Mouse (Mus musculus) bone marrow macrophage, adult 2 months (primary cell): Measurements from ENCODE around the gene Pde4c. TPM values are rescaled to one million over a fixed set of nuclear protein-coding genes. Genes with fewer than 3 reads are reported as not detected.
A peak's percentile ranks its signal among the peaks of the same experiment; 100 is the strongest.

Experiments
- H3K27ac ChIP-seq: 2 replicates; pipeline ENCODE4 v1.5.1; 2012; ENCODE audit warnings: low read depth, low read length; ENCODE audit not compliant: insufficient read depth
- H3K4me1 ChIP-seq: 2 replicates; pipeline ENCODE4 v1.6.1; 2012; ENCODE audit warnings: low read length; ENCODE audit not compliant: control insufficient read depth, insufficient read depth
- H3K4me3 ChIP-seq: 2 replicates; pipeline ENCODE4 v1.5.1; 2012; ENCODE audit warnings: mild to moderate bottlenecking, low read length, moderate library complexity; ENCODE audit not compliant: insufficient read depth
- CTCF ChIP-seq: IDR thresholded peaks from 2 replicates; pipeline ENCODE4 v1.5.1; 2012; ENCODE audit warnings: low read depth, mild to moderate bottlenecking, low read length, moderate library complexity
- POLR2A ChIP-seq: IDR thresholded peaks from 2 replicates; pipeline ENCODE4 v1.6.1; 2012; ENCODE audit warnings: mild to moderate bottlenecking, low read depth, low read length, borderline replicate concordance
- polyA plus RNA-seq: library from polyadenylated mRNA; stranded (reverse); fragments of >200 nt; gene quantifications from 2 replicates; pipeline ENCODE4 v1.2.4, GENCODE M21; 2012; ENCODE audit not compliant: missing spikeins, insufficient read depth, insufficient read length

The Pde4c gene
- polyA plus RNA-seq, 1 experiment, result not detected

DNA sequence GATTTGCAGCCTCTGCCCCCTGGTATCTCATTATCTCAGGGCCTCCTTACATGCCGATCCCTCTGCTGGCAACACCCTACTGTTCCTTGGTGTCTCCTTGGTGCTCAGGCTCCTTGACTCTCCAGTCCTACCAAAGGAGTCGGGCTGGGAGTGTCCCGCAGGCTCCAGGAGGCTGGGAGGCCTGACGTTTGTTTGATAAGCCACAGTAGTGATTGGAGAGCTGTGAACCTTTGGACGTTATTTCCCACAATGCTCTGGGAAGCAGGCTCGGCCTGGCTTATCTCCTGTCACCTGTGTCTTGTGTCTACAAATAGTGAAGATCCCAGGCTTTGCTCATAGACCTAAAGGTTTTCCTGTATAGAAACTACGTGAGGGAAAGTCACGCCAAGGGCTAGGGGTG lies 40.5 kb downstream of the Pde4c start:
- TF ChIP-seq CTCF, result no peak
- TF ChIP-seq POLR2A, result no peak
- Histone ChIP-seq H3K4me1 (peaks cover 47% of the 10 kb centered on the region), H3K27ac (no peak overlapping the region), H3K4me3 (no peak overlapping the region)

DNA sequence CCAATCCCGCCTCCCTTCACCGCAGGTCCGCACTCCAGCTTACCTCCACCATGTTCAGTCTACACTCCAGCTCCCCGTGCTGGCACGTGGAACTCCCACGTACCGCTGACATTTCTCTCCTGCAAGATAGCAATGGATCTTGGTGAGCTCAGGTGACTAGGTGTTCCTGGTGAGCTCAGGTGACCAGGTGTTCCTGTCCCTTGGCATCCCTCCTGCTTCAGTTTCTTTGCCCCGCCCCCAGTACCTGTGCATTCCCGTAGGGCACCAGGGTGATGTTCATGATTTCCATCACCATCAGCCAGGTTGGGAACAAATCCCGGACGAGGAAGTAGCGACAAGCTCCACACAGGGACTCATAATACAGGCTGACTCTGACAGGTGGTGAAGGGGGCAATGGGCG lies 41.2 kb downstream of the Pde4c start:
- H3K27ac ChIP-seq, result no peak overlapping the region
- no peak for TF ChIP-seq POLR2A
- no peak for TF ChIP-seq CTCF
- H3K4me1 ChIP-seq, result peaks cover 45% of the 10 kb centered on the region
- peak overlapping the region; percentile 67 for H3K4me3 ChIP-seq

DNA sequence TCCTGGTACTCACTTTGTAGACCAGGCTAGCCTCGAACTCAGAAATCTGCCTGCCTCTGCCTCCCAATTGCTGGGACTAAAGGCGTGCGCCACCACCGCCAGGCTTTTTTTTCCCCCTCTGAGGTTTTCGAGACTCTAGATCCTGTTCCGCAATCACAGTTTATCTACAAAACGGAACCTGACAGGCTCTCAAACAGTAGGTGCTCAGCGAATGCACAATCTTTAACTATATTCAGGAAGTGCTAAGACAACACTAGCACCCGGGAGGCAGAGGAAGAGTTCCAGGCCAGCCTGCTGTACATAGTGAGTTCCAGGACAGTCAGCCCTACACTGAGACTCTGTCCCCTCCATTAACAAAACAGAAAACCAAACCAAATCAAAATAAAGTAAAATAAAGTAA lies 41.8 kb downstream of the Pde4c start:
- Histone ChIP-seq H3K4me1 (peaks cover 42% of the 10 kb centered on the region), H3K4me3 (peak overlapping the region; percentile 67)

DNA sequence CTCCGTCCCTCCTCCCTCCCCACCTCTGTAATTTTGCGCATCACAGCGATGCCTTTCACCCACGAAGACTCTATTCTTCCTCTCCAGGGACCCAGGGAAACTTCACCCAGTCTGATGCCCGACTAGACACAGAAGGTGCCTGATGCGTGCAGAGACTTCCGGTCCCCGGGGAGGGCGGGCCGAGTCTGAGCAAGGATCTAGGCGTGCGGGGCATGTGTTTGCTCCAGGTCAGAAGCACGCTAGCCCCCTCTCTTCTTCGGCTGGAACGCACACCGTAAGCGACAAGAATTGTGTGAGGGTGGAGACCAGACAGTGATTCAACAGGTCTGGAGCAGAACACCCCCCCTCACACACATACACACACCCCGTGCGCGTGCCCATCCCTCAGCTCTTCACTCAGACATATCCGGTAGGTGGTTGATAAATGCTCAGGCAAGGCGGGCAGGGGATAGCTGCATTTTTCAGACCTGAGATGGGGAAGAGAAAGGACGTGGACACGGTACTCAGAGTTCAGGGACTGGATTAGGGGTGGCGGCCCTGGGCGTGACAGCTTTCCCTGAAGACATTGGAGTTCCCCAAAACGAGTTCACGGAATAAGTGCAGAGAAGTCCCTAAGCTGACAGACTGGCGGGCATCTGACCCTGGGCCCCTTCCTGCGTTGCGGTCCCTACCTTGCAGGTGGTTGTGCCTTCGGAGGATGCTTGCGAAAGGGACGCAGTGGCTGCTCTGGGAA lies 42.5 kb downstream of the Pde4c start:
- Histone ChIP-seq H3K4me3 (peak overlapping the region; percentile 67), H3K4me1 (peaks cover 42% of the 10 kb centered on the region)
- TF ChIP-seq CTCF (no peak; the same call in 1 of the 2 replicates), POLR2A (no peak)

More for the DNA sequence above, 41.8 kb downstream of the Pde4c start:
- peak overlapping the region; percentile 76 for H3K27ac ChIP-seq
- no peak for TF ChIP-seq POLR2A
- no peak for TF ChIP-seq CTCF

DNA sequence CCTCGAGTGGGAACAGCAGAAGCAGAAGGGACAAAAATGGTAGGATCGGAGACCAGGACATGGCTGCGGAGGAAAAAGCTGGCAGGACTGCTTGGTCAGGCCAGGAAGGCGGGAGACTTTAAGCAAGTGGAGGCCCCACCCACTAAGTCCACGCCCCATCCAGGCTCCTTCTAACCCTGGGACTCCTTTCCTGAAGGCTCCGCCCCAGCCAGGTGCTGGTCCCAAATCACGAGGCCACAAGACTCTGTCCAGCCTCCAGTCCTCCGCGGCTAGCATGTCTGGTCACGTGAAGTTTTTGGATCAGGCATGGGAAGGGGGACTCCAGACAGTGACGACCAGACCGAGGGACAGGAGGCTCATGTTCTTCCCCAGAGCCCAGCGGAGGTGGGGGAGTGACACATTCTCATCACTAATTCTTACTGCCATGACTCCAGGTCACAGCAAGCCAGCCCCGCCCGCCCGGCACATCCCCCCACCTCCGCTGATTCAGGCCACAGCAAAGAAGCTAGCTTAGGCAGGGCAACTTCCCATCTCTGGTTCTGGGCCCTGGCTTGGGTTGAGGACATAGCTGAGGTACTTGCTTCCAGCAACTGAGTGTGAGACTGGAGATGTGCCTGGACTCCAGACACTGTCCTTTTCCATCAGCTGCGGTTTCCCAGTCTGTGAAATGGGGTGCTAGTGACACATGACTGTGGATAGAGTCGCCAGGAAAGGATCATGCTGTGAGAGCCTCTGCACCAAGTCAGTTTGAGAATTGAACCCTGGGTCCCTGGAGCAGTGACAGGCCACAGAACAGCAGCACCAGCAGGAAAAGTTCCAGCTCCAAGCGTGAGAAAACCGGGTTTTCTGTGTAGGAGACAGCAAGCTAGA lies 43.3 kb downstream of the Pde4c start:
- H3K4me3 ChIP-seq, result peak overlapping the region; percentile 67
- peaks cover 35% of the 10 kb centered on the region for H3K4me1 ChIP-seq
- peak overlapping the region; percentile 76 for H3K27ac ChIP-seq
- TF ChIP-seq CTCF, result no peak
- peak; percentile 58; the same call in 1 of the 2 replicates for TF ChIP-seq POLR2A

More for the DNA sequence above, 42.5 kb downstream of the Pde4c start:
- peak overlapping the region; percentile 76 for H3K27ac ChIP-seq

DNA sequence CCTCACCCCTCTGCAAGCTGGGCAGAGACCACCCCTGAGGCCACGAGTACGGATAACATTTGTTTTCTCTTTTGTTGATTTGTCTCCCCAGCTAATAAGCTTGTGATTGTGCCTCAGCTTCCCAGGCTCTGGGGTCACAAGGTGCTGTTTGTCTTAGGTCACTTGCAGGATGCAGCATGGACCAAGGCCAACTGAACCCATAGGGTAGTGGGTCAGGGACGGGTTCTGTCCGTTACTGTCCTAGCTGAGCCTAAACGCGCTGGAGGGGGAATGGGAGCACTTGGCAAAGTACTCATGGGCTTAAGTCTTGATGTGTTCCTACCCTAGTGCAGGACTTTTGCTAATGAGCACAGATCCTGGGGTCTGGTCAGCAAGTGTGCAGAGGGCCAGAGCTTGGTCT lies 44.0 kb downstream of the Pde4c start:
- Histone ChIP-seq H3K27ac (peak overlapping the region; percentile 76), H3K4me1 (peaks cover 28% of the 10 kb centered on the region), H3K4me3 (no peak overlapping the region)
- TF ChIP-seq CTCF, result no peak
- TF ChIP-seq POLR2A, result no peak

DNA sequence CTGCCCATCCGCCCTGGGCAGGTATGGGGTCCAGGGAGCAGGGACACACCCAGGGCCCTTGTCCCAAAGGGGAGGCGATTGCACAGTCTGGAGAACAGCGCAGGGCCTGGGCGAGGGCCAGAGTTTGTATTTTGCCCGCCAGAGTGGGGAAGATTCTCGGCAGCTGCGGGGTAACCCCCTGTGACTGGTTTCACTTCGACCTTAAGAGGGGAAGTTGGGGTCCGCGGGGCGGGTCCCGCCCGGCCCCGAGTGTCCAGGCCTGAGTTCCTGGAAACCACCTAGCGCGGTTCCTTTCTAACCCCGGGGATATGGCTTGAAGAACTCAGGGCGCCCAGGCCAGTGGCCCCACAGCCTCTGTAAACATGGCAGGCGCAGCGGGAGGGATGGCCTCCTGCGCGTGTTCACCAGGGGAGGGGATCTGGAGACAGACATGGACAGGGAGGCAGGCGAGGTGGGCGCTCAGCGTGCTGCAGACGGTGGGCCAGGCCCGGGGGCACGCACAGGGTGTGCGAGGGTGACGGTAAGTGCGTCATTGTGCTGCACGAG lies 44.8 kb downstream of the Pde4c start:
- TF ChIP-seq POLR2A (no peak), CTCF (no peak)
- Histone ChIP-seq H3K27ac (peak overlapping the region; percentile 76), H3K4me1 (peaks cover 27% of the 10 kb centered on the region), H3K4me3 (no peak overlapping the region)

DNA sequence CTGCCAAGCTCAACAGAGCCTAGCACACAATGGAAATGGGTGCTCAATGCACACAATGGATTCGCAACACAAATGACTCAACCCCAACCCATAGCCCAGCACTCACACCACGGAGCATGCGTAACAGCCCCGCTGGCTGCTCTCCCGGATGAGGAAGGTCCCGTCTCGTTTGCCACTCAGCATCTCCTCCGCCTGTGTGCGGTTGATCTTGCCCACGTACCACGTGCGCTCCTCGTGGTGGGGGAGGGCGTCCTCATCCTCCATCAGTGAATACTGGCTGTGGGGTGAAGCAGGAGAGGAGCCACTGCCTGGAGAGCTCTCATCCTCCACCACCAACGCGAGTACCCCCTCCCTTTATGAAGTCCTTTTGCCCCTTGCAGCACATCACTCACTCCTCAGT lies 45.4 kb downstream of the Pde4c start:
- Histone ChIP-seq H3K27ac (peak overlapping the region; percentile 50), H3K4me3 (no peak overlapping the region), H3K4me1 (peaks cover 27% of the 10 kb centered on the region)
- TF ChIP-seq CTCF, result no peak
- no peak for TF ChIP-seq POLR2A

DNA sequence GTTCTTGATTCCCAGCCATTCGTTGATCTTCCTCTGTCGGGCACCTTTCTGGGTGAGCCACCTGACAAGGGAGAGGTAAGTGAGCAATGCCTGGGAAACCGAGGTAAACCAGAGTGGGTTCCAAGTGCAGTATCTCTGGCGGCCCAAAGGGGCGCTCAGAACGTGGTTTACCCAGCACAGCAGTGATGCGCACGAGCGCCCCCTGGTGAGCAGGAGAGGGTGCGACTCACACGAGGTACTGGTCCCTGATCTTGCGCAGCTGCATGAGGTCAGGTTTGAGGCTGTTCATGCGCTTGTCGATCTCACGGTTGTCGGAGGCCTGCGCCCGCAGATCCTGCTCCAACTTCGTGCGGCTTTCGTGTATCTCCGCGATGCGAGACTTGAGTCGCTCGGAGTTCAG lies 45.8 kb downstream of the Pde4c start:
- TF ChIP-seq CTCF (peak; percentile 93), POLR2A (no peak)
- Histone ChIP-seq H3K4me1 (peaks cover 27% of the 10 kb centered on the region), H3K4me3 (no peak overlapping the region), H3K27ac (peak overlapping the region; percentile 50)

DNA sequence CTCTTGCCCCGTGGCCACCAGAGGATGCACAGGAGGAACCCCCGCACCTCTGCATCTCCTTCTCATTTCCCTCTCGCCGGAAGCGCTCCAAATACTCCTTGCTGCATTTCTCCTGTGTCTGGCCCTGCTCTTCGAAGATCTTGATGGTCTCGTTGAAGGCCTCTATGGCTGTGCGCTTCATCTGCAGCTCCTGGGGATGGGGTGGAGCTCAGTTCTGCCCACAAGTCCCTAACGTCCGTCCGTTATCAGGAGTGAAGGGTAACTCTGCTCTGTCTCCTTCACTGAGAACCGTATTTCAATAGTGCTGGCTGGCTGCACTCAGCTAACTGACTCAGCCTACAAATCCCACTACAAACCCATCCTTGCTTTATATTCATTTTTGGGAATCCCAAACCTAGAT lies 46.3 kb downstream of the Pde4c start:
- TF ChIP-seq CTCF, result no peak
- TF ChIP-seq POLR2A, result no peak
- Histone ChIP-seq H3K4me3 (no peak overlapping the region), H3K4me1 (peaks cover 23% of the 10 kb centered on the region), H3K27ac (no peak overlapping the region)

DNA sequence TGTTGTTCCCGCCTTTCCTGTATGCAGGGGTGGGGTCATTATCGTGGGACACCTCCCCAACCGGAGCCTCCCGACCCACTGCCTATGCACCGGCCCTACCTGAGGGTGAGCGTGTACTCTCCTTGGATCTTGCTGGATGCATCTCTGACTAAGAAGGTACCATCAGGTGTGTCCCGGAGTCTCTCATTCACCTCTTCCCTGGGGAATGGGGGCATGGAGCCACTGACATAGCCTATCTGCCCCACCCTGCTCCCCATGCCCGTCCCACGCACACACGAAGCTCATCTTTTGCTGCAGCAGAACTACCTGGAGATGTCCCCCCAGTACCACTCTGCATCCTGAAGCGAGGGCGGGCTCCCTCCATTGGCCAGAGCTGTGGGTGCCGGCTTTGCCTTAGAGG lies 47.2 kb downstream of the Pde4c start:
- TF ChIP-seq POLR2A (no peak), CTCF (no peak)

More for the DNA sequence above, 47.2 kb downstream of the Pde4c start:
- Histone ChIP-seq H3K27ac (no peak overlapping the region), H3K4me1 (peaks cover 29% of the 10 kb centered on the region), H3K4me3 (no peak overlapping the region)
